Mouse (Mus musculus): ENCODE measurements around the gene Baz2a.
"Not testable (repeated sequence)": the region's sequence is repeated elsewhere in the genome, so short reads cannot be mapped to it uniquely, and the experiment has no call there.

DNA sequence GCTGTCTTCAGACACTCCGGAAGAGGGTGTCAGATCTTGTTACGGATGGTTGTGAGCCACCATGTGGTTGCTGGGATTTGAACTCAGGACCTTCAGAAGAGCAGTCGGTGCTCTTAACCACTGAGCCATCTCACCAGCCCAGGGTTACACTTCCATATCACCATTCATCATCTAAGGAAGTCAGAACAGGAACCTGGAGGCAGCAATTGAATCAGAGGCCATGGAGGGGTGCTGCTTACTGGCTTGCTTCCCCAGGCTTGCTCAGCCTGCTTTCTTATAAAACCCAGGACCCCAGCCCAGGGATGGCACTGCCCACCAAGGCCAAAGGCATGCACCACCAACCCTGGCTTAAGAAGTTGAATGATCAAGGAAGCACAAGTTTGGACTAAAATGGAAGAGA lies 74.3 kb downstream of the Baz2a start:
- TF ChIP-seq CTCF (IDR thresholded peaks at IDR 0.05; ENCODE audit: control insufficient read depth, insufficient read depth, insufficient replicate concordance, low read depth, low read length); POLR2A (IDR thresholded peaks at IDR 0.05; ENCODE audit: control insufficient read depth, low read depth, low read length): not testable (repeated sequence)
